Comparison of ENCODE assay signal across 20 mouse cellular contexts in the genomic region with DNA sequence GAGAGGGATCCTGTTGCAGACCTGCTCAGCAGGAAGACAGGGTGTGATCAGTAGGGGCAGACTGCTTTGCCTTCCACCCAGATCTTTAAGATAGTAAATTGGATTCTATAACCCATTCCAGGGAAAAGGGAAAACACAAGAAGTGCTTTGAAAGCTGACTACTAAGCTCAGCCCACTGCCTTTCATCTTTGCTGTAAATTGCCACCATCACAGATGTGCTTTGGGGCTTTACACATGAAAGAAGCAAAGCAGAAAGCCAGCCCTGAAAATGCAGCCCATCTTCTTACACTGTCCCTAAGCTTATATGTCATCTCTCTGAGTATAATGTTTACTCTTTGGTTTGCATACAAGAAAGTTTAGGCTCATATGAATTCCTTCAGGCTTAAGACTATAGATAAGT.
"Had no signal": no experiment of that assay in that cellular context is flagged by ENCODE, and none has a peak within 500 bp of the region (broad histone marks: within the 10 kb centered on the region; RNA-seq: fewer than 3 reads in every experiment).

No protein-coding gene starts in this region.

- H3K36me3 ChIP-seq: liver, embryonic 13.5 days; liver, embryonic 15.5 days; lung, embryonic 15.5 days; neural tube, embryonic 12.5 days had no signal

- H3K27ac ChIP-seq: liver, embryonic 13.5 days; liver, embryonic 15.5 days; lung, embryonic 15.5 days; macrophage; neural tube, embryonic 12.5 days had no signal

- H3K9ac ChIP-seq: liver, embryonic 13.5 days; liver, embryonic 15.5 days; liver, postnatal 0 days; lung, embryonic 15.5 days; neural tube, embryonic 12.5 days had no signal

- H3K4me3 ChIP-seq: liver, embryonic 13.5 days; liver, embryonic 15.5 days; lung, embryonic 15.5 days; megakaryocyte, embryonic 14.5 days; neural tube, embryonic 12.5 days had no signal

- H3K9me3 ChIP-seq: liver, embryonic 13.5 days; liver, embryonic 15.5 days; lung, embryonic 15.5 days; neural tube, embryonic 12.5 days had no signal

- DNase-seq: liver, embryonic 13.5 days; liver, postnatal 0 days; lung, adult 2 months; lung, postnatal 14 days; lung, postnatal 36 days; retina, postnatal 1 day; right cerebral cortex, adult 18-20 months; right cerebral cortex, postnatal 25 days; right cerebral cortex, postnatal 4 days; spleen, adult 18-20 months; thymus, adult 18-20 months; thymus, postnatal 14 days; thymus, postnatal 36 days had no signal

- H3K27me3 ChIP-seq: liver, embryonic 13.5 days; liver, embryonic 15.5 days; lung, embryonic 15.5 days; megakaryocyte, embryonic 14.5 days; neural tube, embryonic 12.5 days had no signal

- H3K4me2 ChIP-seq: liver, embryonic 13.5 days; liver, embryonic 15.5 days; lung, embryonic 15.5 days; neural tube, embryonic 12.5 days had no signal

- ATAC-seq: liver, postnatal 0 days; lung, postnatal 0 days; midbrain, embryonic 16.5 days had no signal

- H3K4me1 ChIP-seq: liver, embryonic 13.5 days; liver, embryonic 15.5 days; lung, embryonic 15.5 days; megakaryocyte, embryonic 14.5 days; neural tube, embryonic 12.5 days had no signal
